Mouse (Mus musculus) bone marrow macrophage, adult 2 months (primary cell): ENCODE results near the gene Cpn1.

Source experiments
- CTCF ChIP-seq: IDR thresholded peaks from 2 replicates; pipeline ENCODE4 v1.5.1; 2012; ENCODE audit warnings: low read depth, mild to moderate bottlenecking, low read length, moderate library complexity
- POLR2A ChIP-seq: IDR thresholded peaks from 2 replicates; pipeline ENCODE4 v1.6.1; 2012; ENCODE audit warnings: mild to moderate bottlenecking, low read depth, low read length, borderline replicate concordance

DNA sequence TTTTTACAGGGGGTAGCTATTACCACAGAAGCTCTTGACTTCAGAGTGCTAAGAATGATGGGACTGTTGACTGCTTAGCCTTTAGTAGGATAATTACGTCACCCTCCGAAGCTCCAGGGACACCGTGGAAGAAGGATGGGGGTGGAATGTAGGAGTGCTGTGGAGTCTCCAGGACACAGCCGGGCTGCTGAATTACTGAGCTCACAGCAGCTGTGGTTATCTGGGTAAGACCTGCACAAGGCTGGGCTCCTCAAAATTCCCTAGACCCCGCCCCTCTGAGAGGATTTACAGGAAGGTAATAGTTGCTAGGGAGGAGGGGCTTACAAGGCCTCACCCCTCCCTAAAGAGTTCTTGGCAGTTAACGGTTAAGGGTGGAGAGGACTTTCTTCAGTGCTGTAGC is 9.7 kb downstream of the Cpn1 start:
- TF ChIP-seq CTCF (no peak), POLR2A (no peak)
